Mouse (Mus musculus) forebrain, embryonic 16.5 days (tissue): Measurements from ENCODE around the gene Epb41l5. TPM values are rescaled to one million over a fixed set of nuclear protein-coding genes. Genes with fewer than 3 reads are reported as not detected.

Experiments
- ATAC-seq: fragments of 200-750 bp; cut with Nextera tagmentation; 2 replicates; pipeline ENCODE4 v1.8.0; 2017; ENCODE audit warnings: mild to moderate bottlenecking, moderate library complexity
- H3K27ac ChIP-seq: fragments of 300-500 bp; sonication (generic); 2 replicates; pipeline ENCODE4 v1.5.1; 2014; ENCODE audit warnings: low read length, control low read depth
- H3K27me3 ChIP-seq: fragments of 300-500 bp; sonication (generic); replicated peaks from 2 replicates; pipeline ENCODE4 v1.6.1; 2014; ENCODE audit warnings: low read length; ENCODE audit not compliant: control insufficient read depth, insufficient read depth
- H3K36me3 ChIP-seq: fragments of 300-500 bp; sonication (generic); 2 replicates; pipeline ENCODE4 v1.6.1; 2014; ENCODE audit not compliant: control insufficient read depth, insufficient read depth
- H3K4me1 ChIP-seq: fragments of 300-500 bp; sonication (generic); replicated peaks from 2 replicates; pipeline ENCODE4 v1.6.1; 2014; ENCODE audit warnings: low read length; ENCODE audit not compliant: control insufficient read depth, insufficient read depth
- H3K4me2 ChIP-seq: fragments of 300-500 bp; sonication (generic); 2 replicates; pipeline ENCODE4 v1.6.1; 2014; ENCODE audit warnings: mild to moderate bottlenecking, low read length, control low read depth
- H3K4me3 ChIP-seq: fragments of 300-500 bp; sonication (generic); replicated peaks from 2 replicates; pipeline ENCODE4 v1.5.1; 2014; ENCODE audit warnings: mild to moderate bottlenecking, low read length, control low read depth
- H3K9ac ChIP-seq: fragments of 300-500 bp; sonication (generic); replicated peaks from 2 replicates; pipeline ENCODE4 v1.6.1; 2014; ENCODE audit warnings: low read depth, low read length, control low read depth
- H3K9me3 ChIP-seq: fragments of 300-500 bp; sonication (generic); 2 replicates; pipeline ENCODE4 v1.6.1; 2016; ENCODE audit warnings: low read length; ENCODE audit not compliant: control insufficient read depth
- whole genome bisulfite sequencing: fragments of 180-500 bp; shearing (Covaris S2); extraction: QIAGEN DNeasy Blood & Tissue Kit; methylation state at CpG from one replicate; pipeline ENCODE4 v1.1.7; 2014; 5-methylcytosine and 5-hydroxymethylcytosine counted together
- polyA plus RNA-seq: library from polyadenylated mRNA; unstranded; fragments of >200 nt; fragmentation: Nextera tagmentation; extraction: Ambion mirVana; gene quantifications from 2 replicates; pipeline ENCODE4 v1.2.1, GENCODE M21; 2015

The Epb41l5 gene
- polyA plus RNA-seq, 1 experiment from 2014 or later = 20.7 TPM

DNA sequence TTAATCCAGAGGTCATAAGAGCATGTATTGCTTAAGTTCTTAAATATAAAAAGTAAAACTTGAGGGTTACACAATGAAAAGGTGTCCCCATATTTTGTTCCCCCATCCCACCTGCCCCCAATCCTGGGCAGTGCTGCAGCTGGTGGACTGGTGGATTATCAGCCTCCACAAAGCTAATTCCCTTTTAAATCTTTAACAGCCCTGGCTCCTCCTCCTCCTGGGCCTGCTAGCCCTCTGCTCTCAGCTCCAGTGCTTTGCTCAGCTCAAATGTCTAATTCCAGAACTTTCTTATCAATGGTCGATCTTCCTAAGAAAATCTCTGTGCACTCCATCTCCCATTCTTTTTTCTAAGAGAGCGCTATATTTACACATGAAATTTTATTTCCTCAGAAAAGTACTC lies 2.4 kb downstream of the Epb41l5 start:
- no peak for ATAC-seq
- Histone ChIP-seq H3K4me1 (peaks cover 8% of the 10 kb centered on the region), H3K9me3 (no peaks in the 10 kb centered on the region), H3K9ac (no peak overlapping the region), H3K27ac (no peak overlapping the region), H3K27me3 (no peaks in the 10 kb centered on the region), H3K4me3 (no peak overlapping the region), H3K36me3 (no peaks in the 10 kb centered on the region), H3K4me2 (no peak overlapping the region)
- 49% methylated on average over 2 of the region's 2 CpGs for WGBS

GRCm38 (mm10) chr1:119642367-119642766 lies 6.4 kb downstream of the Epb41l5 start:
- 10% methylated on average over 12 of the region's 12 CpGs for WGBS
- H3K4me1 ChIP-seq = peaks cover 5% of the 10 kb centered on the region
- no peak overlapping the region for H3K27ac ChIP-seq
- no peak overlapping the region for H3K4me3 ChIP-seq
- H3K9ac ChIP-seq = 0 out of 2 replicates have a peak overlapping the region, but pooled peaks have one; percentile 19
- no peaks in the 10 kb centered on the region for H3K27me3 ChIP-seq
- no peaks in the 10 kb centered on the region for H3K9me3 ChIP-seq
- peak; percentile 57 for ATAC-seq
- no peak overlapping the region for H3K4me2 ChIP-seq
- no peaks in the 10 kb centered on the region for H3K36me3 ChIP-seq

GRCm38 (mm10) chr1:119641090-119641812 lies 7.5 kb downstream of the Epb41l5 start:
- no peak overlapping the region for H3K4me3 ChIP-seq
- H3K4me1 ChIP-seq = 0 out of 2 replicates have a peak, but pooled peaks cover under 1% of the 10 kb centered on the region
- no peak overlapping the region for H3K9ac ChIP-seq
- no peak for ATAC-seq
- no peaks in the 10 kb centered on the region for H3K27me3 ChIP-seq
- H3K27ac ChIP-seq = no peak overlapping the region
- no peak overlapping the region for H3K4me2 ChIP-seq
- no peaks in the 10 kb centered on the region for H3K9me3 ChIP-seq
- no peaks in the 10 kb centered on the region for H3K36me3 ChIP-seq

GRCm38 (mm10) chr1:119640006-119640405 lies 8.8 kb downstream of the Epb41l5 start:
- ATAC-seq = no peak
- Histone ChIP-seq H3K9me3 (no peaks in the 10 kb centered on the region), H3K4me2 (no peak overlapping the region), H3K4me3 (no peak overlapping the region), H3K27ac (no peak overlapping the region), H3K36me3 (no peaks in the 10 kb centered on the region), H3K9ac (no peak overlapping the region), H3K4me1 (no peaks in the 10 kb centered on the region), H3K27me3 (no peaks in the 10 kb centered on the region)
- 86% methylated on average over 2 of the region's 2 CpGs for WGBS

GRCm38 (mm10) chr1:119637188-119638023 lies 11.4 kb downstream of the Epb41l5 start:
- no peak overlapping the region for H3K27ac ChIP-seq
- no peak for ATAC-seq
- H3K4me3 ChIP-seq = no peak overlapping the region
- H3K9ac ChIP-seq = no peak overlapping the region
- H3K9me3 ChIP-seq = no peaks in the 10 kb centered on the region
- H3K4me2 ChIP-seq = no peak overlapping the region
- 95% methylated on average over 6 of the region's 6 CpGs for WGBS
- no peaks in the 10 kb centered on the region for H3K36me3 ChIP-seq
- H3K27me3 ChIP-seq = no peaks in the 10 kb centered on the region
- no peaks in the 10 kb centered on the region for H3K4me1 ChIP-seq

- ATAC-seq = no peak
- Histone ChIP-seq H3K36me3 (no peaks in the 10 kb centered on the region), H3K27me3 (no peaks in the 10 kb centered on the region), H3K27ac (no peak overlapping the region), H3K9ac (no peak overlapping the region), H3K4me2 (no peak overlapping the region), H3K9me3 (no peaks in the 10 kb centered on the region), H3K4me1 (no peaks in the 10 kb centered on the region), H3K4me3 (no peak overlapping the region)
- WGBS = 58% methylated on average over 3 of the region's 3 CpGs
Observed at GRCm38 (mm10) chr1:119634746-119635145, 14.1 kb downstream of the Epb41l5 start.

DNA sequence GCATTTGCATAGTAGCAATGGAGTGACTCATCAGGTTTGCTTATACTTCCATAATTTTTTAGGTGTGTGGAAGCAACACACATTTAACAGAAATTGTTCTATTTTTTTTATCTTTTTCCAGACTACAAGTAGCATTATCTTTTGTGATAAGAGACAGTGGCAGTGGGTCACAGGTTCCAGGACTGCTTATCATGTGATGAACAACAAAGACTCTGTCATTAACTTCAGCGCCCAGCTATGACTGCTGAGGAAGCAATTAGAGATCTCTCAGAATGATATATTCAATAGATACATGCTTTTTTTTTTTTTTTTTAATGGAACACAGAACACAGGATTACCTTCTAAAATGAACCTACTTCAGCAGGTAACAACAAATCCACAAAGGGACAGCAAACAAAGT lies 18.4 kb downstream of the Epb41l5 start:
- no peak overlapping the region for H3K4me3 ChIP-seq
- ATAC-seq = no peak
- H3K4me1 ChIP-seq = peaks cover 2% of the 10 kb centered on the region; the same call in 1 of the 2 replicates
- no peaks in the 10 kb centered on the region for H3K27me3 ChIP-seq
- no peak overlapping the region for H3K27ac ChIP-seq
- H3K9ac ChIP-seq = no peak overlapping the region
- no peaks in the 10 kb centered on the region for H3K36me3 ChIP-seq
- H3K9me3 ChIP-seq = no peaks in the 10 kb centered on the region
- 83% methylated on average over 1 of the region's 1 CpGs for WGBS
- no peak overlapping the region for H3K4me2 ChIP-seq

DNA sequence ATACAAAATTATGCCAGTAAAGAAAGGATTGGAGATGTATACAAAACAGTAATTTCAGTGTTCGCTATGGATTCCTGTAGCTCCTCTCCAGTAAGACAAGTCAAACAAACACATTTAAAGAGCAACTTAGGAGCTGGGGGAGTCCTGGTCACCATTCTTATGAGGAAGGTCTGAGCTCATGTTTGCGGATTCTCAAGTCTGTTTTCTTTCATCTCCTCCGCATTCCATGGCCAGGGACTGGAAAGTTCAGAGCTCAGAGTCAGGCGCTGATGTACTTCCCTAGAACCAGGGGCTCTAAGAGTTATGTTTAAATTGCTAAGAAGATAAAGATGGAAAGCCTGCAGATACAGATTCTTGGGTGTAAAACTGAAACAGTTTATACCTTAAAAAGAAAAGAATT lies 22.0 kb downstream of the Epb41l5 start:
- no peaks in the 10 kb centered on the region for H3K27me3 ChIP-seq
- H3K36me3 ChIP-seq = no peaks in the 10 kb centered on the region
- no peak for ATAC-seq
- no peak overlapping the region for H3K4me2 ChIP-seq
- H3K27ac ChIP-seq = no peak overlapping the region
- no peak overlapping the region for H3K9ac ChIP-seq
- no peak overlapping the region for H3K4me3 ChIP-seq
- H3K4me1 ChIP-seq = peaks cover 2% of the 10 kb centered on the region; the same call in 1 of the 2 replicates
- 91% methylated on average over 4 of the region's 4 CpGs for WGBS
- H3K9me3 ChIP-seq = no peaks in the 10 kb centered on the region

DNA sequence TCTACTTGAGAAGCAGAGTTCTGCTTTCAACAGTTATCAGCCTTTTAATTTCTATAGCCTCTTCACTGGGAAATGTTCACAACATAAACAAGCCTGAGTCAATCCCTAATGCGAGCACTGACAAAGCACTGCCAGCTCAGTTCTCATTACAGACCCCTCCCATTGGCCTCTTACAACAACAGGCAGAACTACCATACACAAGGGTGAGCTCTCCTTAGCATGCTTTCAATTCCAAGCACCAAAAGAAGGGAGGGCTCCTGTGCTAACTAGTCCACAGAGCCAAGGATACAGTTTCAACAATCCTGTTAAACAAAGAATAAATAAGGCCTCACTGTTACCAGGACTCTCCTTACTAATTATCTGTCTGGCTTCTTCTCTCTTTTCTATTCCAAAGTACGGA lies 24.4 kb downstream of the Epb41l5 start:
- WGBS = 9% methylated on average over 2 of the region's 2 CpGs
- Histone ChIP-seq H3K4me1 (peaks cover 2% of the 10 kb centered on the region; the same call in 1 of the 2 replicates), H3K27me3 (no peaks in the 10 kb centered on the region), H3K27ac (no peak overlapping the region), H3K9ac (no peak overlapping the region), H3K36me3 (no peaks in the 10 kb centered on the region), H3K4me2 (no peak overlapping the region), H3K9me3 (no peaks in the 10 kb centered on the region), H3K4me3 (no peak overlapping the region)
- no peak for ATAC-seq
